Mouse (Mus musculus): ENCODE results near the gene Slc38a2. TPM values are rescaled to one million over a fixed set of nuclear protein-coding genes. Genes with fewer than 3 reads are reported as not detected.

Slc38a2 gene
- total and polyA plus RNA-seq, 2 experiments from 2014 or later: 78.4 to 107 TPM

- no peak for DNase-seq
- H3K4me1 ChIP-seq (ENCODE audit: insufficient read depth): no peaks in the 10 kb centered on the region
- no peak overlapping the region for H3K27ac ChIP-seq (ENCODE audit: low read depth, low read length)
- no peaks in the 10 kb centered on the region for H3K27me3 ChIP-seq (ENCODE audit: insufficient read depth, low read length)
- no peak overlapping the region for H3K9ac ChIP-seq
- no peaks in the 10 kb centered on the region for H3K9me3 ChIP-seq (ENCODE audit: low read length)
- no peak for TF ChIP-seq CTCF (IDR thresholded peaks at IDR 0.05; ENCODE audit: low read depth)
- WGBS: 82% methylated on average over 7 of the region's 7 CpGs
- ATAC-seq: no peak
- no peak overlapping the region for H3K4me3 ChIP-seq (ENCODE audit: low read depth, low read length)
- H3K4me2 ChIP-seq (ENCODE audit: low read depth): no peak overlapping the region
- H3K36me3 ChIP-seq (ENCODE audit: insufficient read depth): no peaks in the 10 kb centered on the region
Measured at GRCm38 (mm10) chr15:96722228-96722627, 22.7 kb upstream of the Slc38a2 start.

GRCm38 (mm10) chr15:96720146-96720545, 20.6 kb upstream of the Slc38a2 start:
- no peaks in the 10 kb centered on the region for H3K36me3 ChIP-seq (ENCODE audit: insufficient read depth)
- DNase-seq: no peak
- no peaks in the 10 kb centered on the region for H3K4me1 ChIP-seq (ENCODE audit: insufficient read depth)
- ATAC-seq: no peak
- no peak for TF ChIP-seq CTCF (IDR thresholded peaks at IDR 0.05; ENCODE audit: low read depth)
- no peak overlapping the region for H3K4me2 ChIP-seq (ENCODE audit: low read depth)
- H3K27me3 ChIP-seq (ENCODE audit: insufficient read depth, low read length): no peaks in the 10 kb centered on the region
- no peak overlapping the region for H3K9ac ChIP-seq
- H3K9me3 ChIP-seq (ENCODE audit: low read length): no peaks in the 10 kb centered on the region
- no peak overlapping the region for H3K27ac ChIP-seq (ENCODE audit: low read depth, low read length)
- 89% methylated on average over 6 of the region's 6 CpGs for WGBS
- H3K4me3 ChIP-seq (ENCODE audit: low read depth, low read length): no peak overlapping the region

DNA sequence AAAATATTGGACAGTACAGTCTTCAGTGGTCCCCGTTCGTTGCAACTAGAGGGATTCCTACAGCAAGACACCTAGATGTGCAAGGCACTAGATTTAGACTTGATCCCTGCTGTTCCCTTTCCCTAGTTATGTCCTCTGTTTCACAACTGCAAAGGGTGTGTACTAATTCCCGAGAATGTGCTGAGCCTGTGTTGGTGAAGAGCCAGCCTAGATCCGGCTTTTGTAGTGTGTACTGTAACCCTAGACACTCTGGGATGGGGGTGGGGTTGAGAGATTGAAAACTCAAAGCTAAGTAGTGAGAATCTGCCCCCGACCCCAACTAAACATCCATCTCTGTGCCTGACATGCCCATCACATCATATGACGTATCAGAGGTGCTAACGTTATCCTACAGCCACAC, 18.9 kb upstream of the Slc38a2 start:
- ATAC-seq (no peak), DNase-seq (no peak)
- Histone ChIP-seq H3K9me3 (ENCODE audit: low read length) (no peaks in the 10 kb centered on the region), H3K27ac (ENCODE audit: low read depth, low read length) (no peak overlapping the region), H3K36me3 (ENCODE audit: insufficient read depth) (no peaks in the 10 kb centered on the region), H3K4me3 (ENCODE audit: low read depth, low read length) (no peak overlapping the region), H3K4me1 (ENCODE audit: insufficient read depth) (no peaks in the 10 kb centered on the region), H3K27me3 (ENCODE audit: insufficient read depth, low read length) (no peaks in the 10 kb centered on the region), H3K9ac (no peak overlapping the region), H3K4me2 (ENCODE audit: low read depth) (no peak overlapping the region)
- 84% methylated on average over 7 of the region's 7 CpGs for WGBS
- TF ChIP-seq CTCF (IDR thresholded peaks at IDR 0.05; ENCODE audit: low read depth): no peak

GRCm38 (mm10) chr15:96717181-96717580, 17.7 kb upstream of the Slc38a2 start:
- H3K27me3 ChIP-seq (ENCODE audit: insufficient read depth, low read length): no peaks in the 10 kb centered on the region
- no peaks in the 10 kb centered on the region for H3K9me3 ChIP-seq (ENCODE audit: low read length)
- H3K27ac ChIP-seq (ENCODE audit: low read depth, low read length): no peak overlapping the region
- H3K4me1 ChIP-seq (ENCODE audit: insufficient read depth): no peaks in the 10 kb centered on the region
- no peak for ATAC-seq
- no peak for TF ChIP-seq CTCF (IDR thresholded peaks at IDR 0.05; ENCODE audit: low read depth)
- 76% methylated on average over 3 of the region's 3 CpGs for WGBS
- no peak overlapping the region for H3K4me3 ChIP-seq (ENCODE audit: low read depth, low read length)
- no peak overlapping the region for H3K4me2 ChIP-seq (ENCODE audit: low read depth)
- no peaks in the 10 kb centered on the region for H3K36me3 ChIP-seq (ENCODE audit: insufficient read depth)
- no peak for DNase-seq
- H3K9ac ChIP-seq: no peak overlapping the region

GRCm38 (mm10) chr15:96716371-96716770, 16.8 kb upstream of the Slc38a2 start:
- Histone ChIP-seq H3K9ac (no peak overlapping the region), H3K4me2 (ENCODE audit: low read depth) (no peak overlapping the region), H3K4me1 (ENCODE audit: insufficient read depth) (no peaks in the 10 kb centered on the region), H3K27ac (ENCODE audit: low read depth, low read length) (no peak overlapping the region), H3K9me3 (ENCODE audit: low read length) (no peaks in the 10 kb centered on the region), H3K36me3 (ENCODE audit: insufficient read depth) (no peaks in the 10 kb centered on the region), H3K27me3 (ENCODE audit: insufficient read depth, low read length) (no peaks in the 10 kb centered on the region), H3K4me3 (ENCODE audit: low read depth, low read length) (no peak overlapping the region)
- ATAC-seq (no peak), DNase-seq (no peak)
- TF ChIP-seq CTCF (IDR thresholded peaks at IDR 0.05; ENCODE audit: low read depth): no peak
- WGBS: 90% methylated on average over 4 of the region's 4 CpGs

DNA sequence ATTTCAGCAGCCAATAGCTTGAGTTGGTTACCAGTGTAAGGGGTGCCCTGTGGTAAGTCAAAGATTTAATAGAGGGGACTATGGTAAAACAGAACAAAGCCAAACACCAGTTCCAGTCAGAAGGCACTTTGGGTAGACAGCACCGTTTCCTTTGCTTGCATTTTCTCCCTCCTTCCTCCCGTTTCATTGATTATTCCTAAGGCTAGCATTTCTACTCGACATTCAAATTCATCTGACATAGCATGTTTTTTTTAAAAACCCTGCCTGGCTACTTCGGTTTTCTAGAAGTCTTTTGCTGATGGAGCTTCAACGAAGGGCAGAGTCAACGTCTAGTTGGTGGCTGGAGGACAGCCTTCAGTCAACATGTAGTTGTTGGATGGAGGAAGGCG, 16.2 kb upstream of the Slc38a2 start:
- DNase-seq: no peak
- no peak overlapping the region for H3K27ac ChIP-seq (ENCODE audit: low read depth, low read length)
- H3K36me3 ChIP-seq (ENCODE audit: insufficient read depth): no peaks in the 10 kb centered on the region
- H3K4me1 ChIP-seq (ENCODE audit: insufficient read depth): peaks cover 2% of the 10 kb centered on the region; the same call in 1 of the 2 replicates
- no peak for ATAC-seq
- WGBS: 90% methylated on average over 7 of the region's 7 CpGs
- H3K9ac ChIP-seq: no peak overlapping the region
- H3K4me2 ChIP-seq (ENCODE audit: low read depth): no peak overlapping the region
- no peak overlapping the region for H3K4me3 ChIP-seq (ENCODE audit: low read depth, low read length)
- H3K9me3 ChIP-seq (ENCODE audit: low read length): no peaks in the 10 kb centered on the region
- no peak for TF ChIP-seq CTCF (IDR thresholded peaks at IDR 0.05; ENCODE audit: low read depth)
- no peaks in the 10 kb centered on the region for H3K27me3 ChIP-seq (ENCODE audit: insufficient read depth, low read length)

DNA sequence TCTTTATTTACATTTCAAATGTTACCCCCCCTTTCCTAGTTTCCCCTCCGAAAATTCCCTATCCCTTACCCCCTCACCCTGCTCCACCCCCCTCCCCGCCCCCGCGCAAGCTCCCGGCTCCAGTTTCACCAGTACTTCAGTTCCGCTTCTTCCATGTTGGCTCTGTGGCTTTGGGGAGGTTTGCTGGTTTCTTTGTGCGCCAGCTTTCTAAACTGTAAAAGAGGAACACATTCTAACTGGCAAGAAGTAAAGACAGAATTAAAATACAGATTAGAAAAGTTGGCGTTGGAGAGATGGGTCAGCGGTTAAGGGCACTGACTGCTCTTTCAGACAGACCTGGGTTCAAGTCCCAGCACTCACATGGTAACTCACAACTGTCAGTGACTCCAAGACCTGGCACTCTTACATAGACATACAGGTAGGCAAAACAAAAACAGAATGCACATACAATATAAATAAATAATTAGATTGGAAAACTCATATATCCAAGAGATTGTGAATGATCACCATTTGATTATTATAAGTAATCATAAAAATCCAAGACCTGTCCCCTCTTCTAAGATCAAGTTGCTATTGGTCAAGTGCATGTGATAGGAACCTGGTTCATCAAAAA, 15.7 kb upstream of the Slc38a2 start:
- Histone ChIP-seq H3K36me3 (ENCODE audit: insufficient read depth) (no peaks in the 10 kb centered on the region), H3K4me2 (ENCODE audit: low read depth) (no peak overlapping the region), H3K4me1 (ENCODE audit: insufficient read depth) (peaks cover 6% of the 10 kb centered on the region; the same call in 1 of the 2 replicates), H3K9me3 (ENCODE audit: low read length) (no peaks in the 10 kb centered on the region), H3K27ac (ENCODE audit: low read depth, low read length) (no peak overlapping the region), H3K9ac (no peak overlapping the region), H3K4me3 (ENCODE audit: low read depth, low read length) (no peak overlapping the region), H3K27me3 (ENCODE audit: insufficient read depth, low read length) (no peaks in the 10 kb centered on the region)
- no peak for DNase-seq
- no peak for ATAC-seq
- TF ChIP-seq CTCF (IDR thresholded peaks at IDR 0.05; ENCODE audit: low read depth): no peak
- 89% methylated on average over 9 of the region's 9 CpGs for WGBS
